Mouse (Mus musculus): ENCODE measurements around the gene Trmt112. TPM values are rescaled to one million over a fixed set of nuclear protein-coding genes. Genes with fewer than 3 reads are reported as not detected.

Trmt112 gene
- polyA plus RNA-seq, 1 experiment from 2014 or later = 131 TPM

GRCm38 (mm10) chr19:6928080-6928479 is 18.6 kb downstream of the Trmt112 start:
- no peaks in the 10 kb centered on the region for H3K36me3 ChIP-seq (ENCODE audit: control insufficient read depth, insufficient read depth, low read length)
- WGBS = 11% methylated on average over 9 of the region's 9 CpGs
- no peak overlapping the region for H3K9ac ChIP-seq (ENCODE audit: low read length)
- ATAC-seq (ENCODE audit: insufficient read depth, low FRiP score, low TSS enrichment) (no peak), DNase-seq (ENCODE audit: low spot score) (no peak)
- H3K4me1 ChIP-seq (ENCODE audit: control insufficient read depth, insufficient read depth, low read length) = peaks cover 4% of the 10 kb centered on the region; the same call in 1 of the 2 replicates
- H3K4me3 ChIP-seq (ENCODE audit: low read depth, low read length) = no peak overlapping the region
- no peak overlapping the region for H3K27ac ChIP-seq (ENCODE audit: low read depth, low read length)
- no peaks in the 10 kb centered on the region for H3K9me3 ChIP-seq (ENCODE audit: control insufficient read depth, low read length)
- no peak overlapping the region for H3K4me2 ChIP-seq (ENCODE audit: low read depth)
- peaks cover 79% of the 10 kb centered on the region for H3K27me3 ChIP-seq (ENCODE audit: control insufficient read depth, insufficient read depth, low read length)

- H3K27ac ChIP-seq (ENCODE audit: low read depth, low read length) = no peak overlapping the region
- no peaks in the 10 kb centered on the region for H3K36me3 ChIP-seq (ENCODE audit: control insufficient read depth, insufficient read depth, low read length)
- DNase-seq (ENCODE audit: low spot score) (no peak), ATAC-seq (ENCODE audit: insufficient read depth, low FRiP score, low TSS enrichment) (no peak)
- 0% methylated on average over 2 of the region's 2 CpGs for WGBS
- no peak overlapping the region for H3K4me2 ChIP-seq (ENCODE audit: low read depth)
- no peak overlapping the region for H3K9ac ChIP-seq (ENCODE audit: low read length)
- H3K27me3 ChIP-seq (ENCODE audit: control insufficient read depth, insufficient read depth, low read length) = peaks cover 81% of the 10 kb centered on the region
- peaks cover 10% of the 10 kb centered on the region for H3K4me1 ChIP-seq (ENCODE audit: control insufficient read depth, insufficient read depth, low read length)
- H3K9me3 ChIP-seq (ENCODE audit: control insufficient read depth, low read length) = no peaks in the 10 kb centered on the region
- H3K4me3 ChIP-seq (ENCODE audit: low read depth, low read length) = no peak overlapping the region
Observed at GRCm38 (mm10) chr19:6931002-6931401, 21.5 kb downstream of the Trmt112 start.

- H3K36me3 ChIP-seq (ENCODE audit: control insufficient read depth, insufficient read depth, low read length) = no peaks in the 10 kb centered on the region
- no peaks in the 10 kb centered on the region for H3K9me3 ChIP-seq (ENCODE audit: control insufficient read depth, low read length)
- H3K27ac ChIP-seq (ENCODE audit: low read depth, low read length) = no peak overlapping the region
- H3K4me2 ChIP-seq (ENCODE audit: low read depth) = no peak overlapping the region
- H3K4me3 ChIP-seq (ENCODE audit: low read depth, low read length) = no peak overlapping the region
- peaks cover 10% of the 10 kb centered on the region for H3K4me1 ChIP-seq (ENCODE audit: control insufficient read depth, insufficient read depth, low read length)
- H3K27me3 ChIP-seq (ENCODE audit: control insufficient read depth, insufficient read depth, low read length) = peaks cover 75% of the 10 kb centered on the region
- H3K9ac ChIP-seq (ENCODE audit: low read length) = no peak overlapping the region
- 71% methylated on average over 1 of the region's 1 CpGs for WGBS
- no peak for ATAC-seq (ENCODE audit: insufficient read depth, low FRiP score, low TSS enrichment)
- DNase-seq (ENCODE audit: low spot score) = no peak
Observed at GRCm38 (mm10) chr19:6932018-6932417, 22.5 kb downstream of the Trmt112 start.

GRCm38 (mm10) chr19:6933102-6933435 is 23.6 kb downstream of the Trmt112 start:
- no peak overlapping the region; the same call in 1 of the 2 replicates for H3K4me2 ChIP-seq (ENCODE audit: low read depth)
- no peak overlapping the region; the same call in 1 of the 2 replicates for H3K9ac ChIP-seq (ENCODE audit: low read length)
- H3K27ac ChIP-seq (ENCODE audit: low read depth, low read length) = no peak overlapping the region
- H3K4me1 ChIP-seq (ENCODE audit: control insufficient read depth, insufficient read depth, low read length) = peaks cover 10% of the 10 kb centered on the region
- no peaks in the 10 kb centered on the region for H3K9me3 ChIP-seq (ENCODE audit: control insufficient read depth, low read length)
- H3K27me3 ChIP-seq (ENCODE audit: control insufficient read depth, insufficient read depth, low read length) = peaks cover 64% of the 10 kb centered on the region
- no peak overlapping the region for H3K4me3 ChIP-seq (ENCODE audit: low read depth, low read length)
- no peaks in the 10 kb centered on the region; the same call in 1 of the 2 replicates for H3K36me3 ChIP-seq (ENCODE audit: control insufficient read depth, insufficient read depth, low read length)
- DNase-seq (ENCODE audit: low spot score) (no peak), ATAC-seq (ENCODE audit: insufficient read depth, low FRiP score, low TSS enrichment) (no peak)
- WGBS = 32% methylated on average over 4 of the region's 4 CpGs

- Histone ChIP-seq H3K4me3 (ENCODE audit: low read depth, low read length) (peak overlapping the region; percentile 25), H3K27ac (ENCODE audit: low read depth, low read length) (no peak overlapping the region), H3K4me1 (ENCODE audit: control insufficient read depth, insufficient read depth, low read length) (peaks cover 10% of the 10 kb centered on the region), H3K9ac (ENCODE audit: low read length) (peak overlapping the region; percentile 18), H3K36me3 (ENCODE audit: control insufficient read depth, insufficient read depth, low read length) (peaks cover 2% of the 10 kb centered on the region; the same call in 1 of the 2 replicates), H3K4me2 (ENCODE audit: low read depth) (peak overlapping the region; percentile 46), H3K9me3 (ENCODE audit: control insufficient read depth, low read length) (no peaks in the 10 kb centered on the region), H3K27me3 (ENCODE audit: control insufficient read depth, insufficient read depth, low read length) (peaks cover 60% of the 10 kb centered on the region)
- peak; percentile 30 for DNase-seq (ENCODE audit: low spot score)
- 0 out of 2 replicates have a peak, but pooled peaks have one; percentile 31 for ATAC-seq (ENCODE audit: insufficient read depth, low FRiP score, low TSS enrichment)
- WGBS = 5% methylated on average over 58 of the region's 58 CpGs
Observed at GRCm38 (mm10) chr19:6933436-6934194, 24.1 kb downstream of the Trmt112 start.

GRCm38 (mm10) chr19:6934195-6934977 is 24.9 kb downstream of the Trmt112 start, which contains the start of gene Kcnk4:
TSS of gene Kcnk4 (minus strand) at chr19:6934515.
- peak within 1 kb of the TSS; percentile 46 for H3K4me2 ChIP-seq (ENCODE audit: low read depth)
- H3K27me3 ChIP-seq (ENCODE audit: control insufficient read depth, insufficient read depth, low read length) = peaks cover 60% of the 10 kb centered on the region
- ATAC-seq (ENCODE audit: insufficient read depth, low FRiP score, low TSS enrichment) = no peak
- DNase-seq (ENCODE audit: low spot score) = no peak
- peaks cover 10% of the 10 kb centered on the region for H3K4me1 ChIP-seq (ENCODE audit: control insufficient read depth, insufficient read depth, low read length)
- H3K9ac ChIP-seq (ENCODE audit: low read length) = peak within 1 kb of the TSS; percentile 18
- 8% methylated on average over 22 of the region's 23 CpGs for WGBS
- peak within 1 kb of the TSS; percentile 25 for H3K4me3 ChIP-seq (ENCODE audit: low read depth, low read length)
- H3K9me3 ChIP-seq (ENCODE audit: control insufficient read depth, low read length) = no peaks in the 10 kb centered on the region
- peaks cover 2% of the 10 kb centered on the region; the same call in 1 of the 2 replicates for H3K36me3 ChIP-seq (ENCODE audit: control insufficient read depth, insufficient read depth, low read length)
- H3K27ac ChIP-seq (ENCODE audit: low read depth, low read length) = no peak within 1 kb of the TSS

GRCm38 (mm10) chr19:6936299-6936698 is 26.8 kb downstream of the Trmt112 start:
- DNase-seq (ENCODE audit: low spot score) (no peak), ATAC-seq (ENCODE audit: insufficient read depth, low FRiP score, low TSS enrichment) (no peak)
- H3K9me3 ChIP-seq (ENCODE audit: control insufficient read depth, low read length) = no peaks in the 10 kb centered on the region
- no peak overlapping the region for H3K27ac ChIP-seq (ENCODE audit: low read depth, low read length)
- peaks cover 2% of the 10 kb centered on the region; the same call in 1 of the 2 replicates for H3K36me3 ChIP-seq (ENCODE audit: control insufficient read depth, insufficient read depth, low read length)
- H3K4me2 ChIP-seq (ENCODE audit: low read depth) = no peak overlapping the region
- peaks cover 50% of the 10 kb centered on the region for H3K27me3 ChIP-seq (ENCODE audit: control insufficient read depth, insufficient read depth, low read length)
- 29% methylated on average over 3 of the region's 3 CpGs for WGBS
- H3K4me3 ChIP-seq (ENCODE audit: low read depth, low read length) = no peak overlapping the region
- no peak overlapping the region for H3K9ac ChIP-seq (ENCODE audit: low read length)
- H3K4me1 ChIP-seq (ENCODE audit: control insufficient read depth, insufficient read depth, low read length) = peaks cover 15% of the 10 kb centered on the region

- Histone ChIP-seq H3K27ac (ENCODE audit: low read depth, low read length) (no peak overlapping the region), H3K36me3 (ENCODE audit: control insufficient read depth, insufficient read depth, low read length) (peaks cover 2% of the 10 kb centered on the region; the same call in 1 of the 2 replicates), H3K9ac (ENCODE audit: low read length) (no peak overlapping the region), H3K9me3 (ENCODE audit: control insufficient read depth, low read length) (no peaks in the 10 kb centered on the region), H3K4me3 (ENCODE audit: low read depth, low read length) (no peak overlapping the region), H3K27me3 (ENCODE audit: control insufficient read depth, insufficient read depth, low read length) (peaks cover 36% of the 10 kb centered on the region), H3K4me2 (ENCODE audit: low read depth) (no peak overlapping the region), H3K4me1 (ENCODE audit: control insufficient read depth, insufficient read depth, low read length) (peaks cover 19% of the 10 kb centered on the region)
- DNase-seq (ENCODE audit: low spot score) = no peak
- ATAC-seq (ENCODE audit: insufficient read depth, low FRiP score, low TSS enrichment) = no peak
- WGBS = 81% methylated on average over 16 of the region's 16 CpGs
Observed at GRCm38 (mm10) chr19:6937541-6938465, 28.3 kb downstream of the Trmt112 start.
